Mouse (Mus musculus) limb, embryonic 10.5 days (tissue): ENCODE measurements at regions not wholly inside any gene's neighbourhood (a gene's known extent, or its start where the extent isn't known, plus 50 kb on each side); places are given as distances from the start of the nearest gene placed in this dataset.

ENCODE experiments used
- DNase-seq: peaks from one replicate; pipeline ENCODE4 v3.0.0-alpha.2; 2017; ENCODE audit warnings: low spot score
- H3K27ac ChIP-seq: fragments of 300-500 bp; sonication (generic); 2 replicates; pipeline ENCODE4 v1.5.1; 2016; ENCODE audit warnings: mild to moderate bottlenecking
- H3K27me3 ChIP-seq: fragments of 300-500 bp; sonication (generic); 2 replicates; pipeline ENCODE4 v1.6.1; 2016; ENCODE audit warnings: low read depth, mild to moderate bottlenecking; ENCODE audit not compliant: poor library complexity, severe bottlenecking
- H3K36me3 ChIP-seq: fragments of 300-500 bp; sonication (generic); 2 replicates; pipeline ENCODE4 v1.6.1; 2016; ENCODE audit warnings: mild to moderate bottlenecking, moderate library complexity
- H3K4me1 ChIP-seq: fragments of 300-500 bp; sonication (generic); 2 replicates; pipeline ENCODE4 v1.6.1; 2016
- H3K4me3 ChIP-seq: fragments of 300-500 bp; sonication (generic); 2 replicates; pipeline ENCODE4 v1.5.1; 2016; ENCODE audit warnings: mild to moderate bottlenecking, moderate library complexity
- H3K9me3 ChIP-seq: fragments of 300-500 bp; sonication (generic); replicated peaks from 2 replicates; pipeline ENCODE4 v1.6.1; 2016; ENCODE audit warnings: mild to moderate bottlenecking
- WGBS: fragments of 180-500 bp; shearing (Covaris S2); methylation state at CpG from one replicate; pipeline ENCODE4 v1.1.7; 2016; 5-methylcytosine and 5-hydroxymethylcytosine counted together

DNA sequence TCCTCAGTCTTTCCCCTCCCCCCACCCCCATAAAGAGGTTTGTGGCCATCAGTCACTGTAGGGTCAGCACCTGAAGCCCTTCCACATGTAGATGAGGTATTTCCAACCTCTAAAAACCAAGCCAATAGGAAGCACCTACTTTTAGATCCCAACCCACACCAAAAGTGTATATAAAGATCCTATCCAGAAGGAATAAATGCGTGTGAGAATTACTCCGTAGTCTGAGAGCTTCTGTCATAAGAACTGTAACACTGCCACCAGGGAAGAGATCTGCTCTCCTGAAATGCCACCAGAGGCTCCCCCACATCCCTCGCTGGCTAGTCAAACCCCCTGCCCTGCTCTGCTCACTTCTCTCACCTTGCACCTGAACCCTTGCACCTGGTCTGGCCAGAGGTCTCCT is 145.8 kb upstream of the Bank1 start:
- DNase-seq, result no peak
- Histone ChIP-seq H3K9me3 (no peaks in the 10 kb centered on the region), H3K4me1 (no peaks in the 10 kb centered on the region), H3K36me3 (no peaks in the 10 kb centered on the region), H3K27me3 (no peaks in the 10 kb centered on the region), H3K27ac (no peak overlapping the region), H3K4me3 (no peak overlapping the region)
- 88% methylated on average over 3 of the region's 3 CpGs for WGBS

DNA sequence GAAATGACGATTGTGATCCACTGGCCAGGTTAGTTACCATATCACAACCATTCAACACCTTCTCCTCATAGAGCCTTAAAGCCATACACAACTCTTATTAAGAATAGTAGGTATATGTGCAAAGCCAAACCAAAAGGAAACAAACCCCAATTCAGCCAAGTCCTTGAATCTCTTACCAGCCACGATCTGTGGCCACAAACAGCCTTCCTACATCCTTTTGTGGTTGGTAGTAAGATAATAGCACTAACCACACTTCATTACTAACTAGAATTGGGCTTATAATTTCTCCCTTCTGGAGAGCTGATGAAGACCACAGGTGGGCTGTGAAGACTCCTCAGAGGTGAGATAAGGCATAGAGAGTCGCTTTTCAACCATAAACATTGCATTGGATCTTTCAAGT is 136.9 kb upstream of the Bank1 start:
- Histone ChIP-seq H3K4me1 (no peaks in the 10 kb centered on the region), H3K9me3 (no peaks in the 10 kb centered on the region), H3K36me3 (no peaks in the 10 kb centered on the region), H3K27ac (no peak overlapping the region), H3K4me3 (no peak overlapping the region), H3K27me3 (no peaks in the 10 kb centered on the region)
- WGBS, result 89% methylated on average over 3 of the region's 3 CpGs
- DNase-seq, result no peak

DNA sequence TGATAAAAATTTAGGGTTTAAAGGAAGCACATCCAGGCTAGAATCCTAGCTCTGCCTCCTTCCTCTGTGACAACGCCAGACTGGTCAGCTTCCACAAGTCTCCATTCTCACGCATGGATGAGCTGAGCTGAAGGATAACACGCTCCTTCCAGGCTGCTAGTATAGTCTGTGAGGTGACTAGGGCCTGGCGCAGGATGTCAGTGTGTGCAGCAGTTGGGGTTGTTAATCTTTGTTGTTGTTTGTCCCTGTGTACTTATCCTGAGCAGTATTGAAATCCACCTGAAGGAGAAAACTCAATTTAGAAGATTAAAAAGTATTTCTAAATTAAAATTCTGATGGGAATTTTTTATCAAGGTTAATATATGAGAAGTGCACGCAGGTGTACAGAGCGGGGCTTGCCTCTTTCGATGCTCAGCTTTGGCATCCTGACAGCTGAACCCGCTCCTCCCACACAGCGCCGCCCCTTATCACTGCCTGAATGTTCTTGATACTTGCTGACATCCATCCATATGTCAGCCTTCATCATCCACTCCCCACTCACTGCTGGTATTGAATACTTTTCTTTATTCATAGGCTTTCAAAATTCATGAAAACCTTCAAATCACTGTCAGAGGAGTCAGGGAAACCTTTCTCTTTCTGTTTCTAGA is 130.7 kb upstream of the Bank1 start:
- no peaks in the 10 kb centered on the region for H3K36me3 ChIP-seq
- no peak overlapping the region for H3K27ac ChIP-seq
- no peaks in the 10 kb centered on the region for H3K27me3 ChIP-seq
- no peaks in the 10 kb centered on the region for H3K4me1 ChIP-seq
- 90% methylated on average over 10 of the region's 10 CpGs for WGBS
- no peak overlapping the region for H3K4me3 ChIP-seq
- H3K9me3 ChIP-seq, result no peaks in the 10 kb centered on the region
- no peak for DNase-seq

DNA sequence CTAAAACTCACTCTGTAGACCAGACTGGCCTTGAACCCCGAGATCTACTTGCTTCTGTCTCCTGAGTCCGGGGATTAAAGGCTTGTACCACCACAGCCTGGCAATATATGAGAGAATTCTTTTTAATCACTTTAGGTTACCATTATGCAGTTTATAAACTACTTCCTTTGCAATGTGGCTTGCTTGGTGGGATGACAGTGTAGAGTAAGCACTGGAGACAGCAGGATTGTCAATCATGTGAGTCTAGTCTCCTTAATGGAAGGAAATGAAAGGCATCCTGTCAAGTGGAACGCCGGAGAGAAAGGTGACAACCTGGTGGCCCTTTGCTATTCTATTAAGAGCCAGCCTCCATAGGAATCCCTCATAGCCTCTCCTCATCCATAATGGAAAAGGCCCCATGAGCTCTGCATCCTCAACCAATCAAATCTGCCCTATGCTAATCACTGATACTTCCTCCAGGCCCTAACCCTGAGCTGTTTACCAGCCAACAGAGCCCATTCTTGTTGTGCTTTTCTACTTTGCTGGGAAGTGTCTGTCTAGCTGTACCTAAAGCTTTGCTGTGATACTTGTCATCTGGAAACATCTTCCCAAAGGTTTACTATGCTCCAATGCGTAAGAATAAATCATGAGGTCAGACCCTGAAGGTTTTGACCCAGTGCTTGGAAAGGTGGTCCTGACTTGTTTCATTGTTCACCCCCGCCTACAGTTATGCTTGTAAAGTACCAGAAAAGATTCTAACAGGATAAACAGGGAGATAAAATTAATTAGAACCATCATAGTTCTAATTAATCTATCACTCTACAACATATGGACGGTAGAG is 130.0 kb upstream of the Bank1 start:
- no peaks in the 10 kb centered on the region for H3K4me1 ChIP-seq
- DNase-seq, result no peak
- 76% methylated on average over 7 of the region's 7 CpGs for WGBS
- no peaks in the 10 kb centered on the region for H3K9me3 ChIP-seq
- H3K36me3 ChIP-seq, result no peaks in the 10 kb centered on the region
- H3K4me3 ChIP-seq, result no peak overlapping the region
- H3K27ac ChIP-seq, result no peak overlapping the region
- H3K27me3 ChIP-seq, result 0 out of 2 replicates have a peak, but pooled peaks cover 3% of the 10 kb centered on the region

GRCm38 (mm10) chr3:136454967-136455366 is 129.1 kb upstream of the Bank1 start:
- H3K27ac ChIP-seq, result no peak overlapping the region
- H3K4me1 ChIP-seq, result no peaks in the 10 kb centered on the region
- no peak overlapping the region for H3K4me3 ChIP-seq
- 0 out of 2 replicates have a peak, but pooled peaks cover 4% of the 10 kb centered on the region for H3K27me3 ChIP-seq
- no peaks in the 10 kb centered on the region for H3K36me3 ChIP-seq
- 92% methylated on average over 3 of the region's 3 CpGs for WGBS
- DNase-seq, result no peak
- H3K9me3 ChIP-seq, result no peaks in the 10 kb centered on the region

DNA sequence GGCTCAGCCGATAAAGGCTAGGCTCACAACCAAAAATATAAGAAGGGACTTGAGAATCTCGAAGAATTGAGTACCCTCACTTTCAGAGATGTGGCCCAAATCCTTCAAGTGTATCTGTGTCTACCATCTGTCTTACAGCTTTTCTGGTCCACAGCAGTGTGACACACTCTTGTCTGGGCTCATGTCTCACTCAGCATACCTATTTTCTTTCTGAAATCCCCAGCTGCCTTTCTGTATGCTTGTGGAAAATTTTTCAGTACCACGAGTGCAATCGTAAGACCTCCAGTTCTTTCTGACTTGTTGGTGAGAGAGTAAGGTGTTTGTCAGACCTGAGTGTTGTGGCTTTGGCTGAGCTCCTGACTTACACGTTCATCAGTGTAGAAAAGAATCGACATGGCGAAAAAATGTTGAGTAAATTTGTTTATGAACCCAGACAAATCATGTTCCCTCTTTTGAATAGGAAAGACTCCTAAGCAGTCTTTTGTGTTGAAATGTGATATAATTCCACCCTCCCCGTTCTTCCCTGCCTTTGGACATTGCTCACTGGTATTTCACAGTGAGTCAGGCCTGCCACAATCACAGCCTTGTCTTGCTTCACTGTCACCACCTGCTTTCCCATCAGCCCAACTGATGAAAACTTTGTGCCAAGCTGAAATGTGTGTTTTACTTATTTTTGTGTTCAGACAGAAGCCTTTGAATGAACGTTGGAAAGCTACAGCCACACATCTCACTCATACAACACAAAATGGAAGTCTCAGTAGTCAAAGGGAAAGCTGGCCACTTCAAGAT is 125.3 kb upstream of the Bank1 start:
- H3K4me3 ChIP-seq, result no peak overlapping the region
- H3K4me1 ChIP-seq, result no peaks in the 10 kb centered on the region
- H3K36me3 ChIP-seq, result no peaks in the 10 kb centered on the region
- no peak overlapping the region for H3K27ac ChIP-seq
- H3K27me3 ChIP-seq, result peaks cover 36% of the 10 kb centered on the region
- 91% methylated on average over 9 of the region's 9 CpGs for WGBS
- no peak for DNase-seq
- H3K9me3 ChIP-seq, result no peaks in the 10 kb centered on the region

- H3K27me3 ChIP-seq, result peaks cover 40% of the 10 kb centered on the region
- no peaks in the 10 kb centered on the region for H3K9me3 ChIP-seq
- DNase-seq, result no peak
- no peaks in the 10 kb centered on the region for H3K36me3 ChIP-seq
- WGBS, result 94% methylated on average over 2 of the region's 2 CpGs
- H3K27ac ChIP-seq, result no peak overlapping the region
- no peak overlapping the region for H3K4me3 ChIP-seq
- no peaks in the 10 kb centered on the region for H3K4me1 ChIP-seq
These were observed 124.6 kb upstream of the Bank1 start for GRCm38 (mm10) chr3:136450361-136450895.

DNA sequence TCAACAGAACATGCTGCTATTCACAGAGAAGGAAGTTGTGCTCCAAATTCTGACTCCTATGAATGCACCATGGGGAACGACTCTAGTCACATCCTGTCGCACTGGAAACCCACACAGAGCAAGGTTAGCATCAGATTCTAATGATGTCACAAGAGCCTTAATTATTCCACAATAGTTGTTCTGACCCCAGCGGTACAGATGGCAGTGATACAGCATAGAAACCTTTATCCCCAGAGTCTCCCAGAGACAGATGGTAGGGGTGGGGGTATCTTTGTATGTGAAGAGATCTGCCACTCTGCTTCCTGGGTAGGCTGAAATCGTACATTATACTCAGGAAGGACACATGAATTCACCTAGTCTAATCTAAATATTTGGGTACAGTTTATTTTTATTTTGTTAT is 123.5 kb upstream of the Bank1 start:
- Histone ChIP-seq H3K36me3 (no peaks in the 10 kb centered on the region), H3K4me1 (no peaks in the 10 kb centered on the region), H3K9me3 (no peaks in the 10 kb centered on the region), H3K27me3 (peaks cover 40% of the 10 kb centered on the region), H3K27ac (no peak overlapping the region), H3K4me3 (no peak overlapping the region)
- 89% methylated on average over 4 of the region's 4 CpGs for WGBS
- DNase-seq, result no peak

- peaks cover 67% of the 10 kb centered on the region for H3K27me3 ChIP-seq
- 40% methylated on average over 2 of the region's 2 CpGs for WGBS
- no peak for DNase-seq
- no peaks in the 10 kb centered on the region for H3K36me3 ChIP-seq
- H3K27ac ChIP-seq, result no peak overlapping the region
- no peaks in the 10 kb centered on the region for H3K9me3 ChIP-seq
- H3K4me1 ChIP-seq, result no peaks in the 10 kb centered on the region
- H3K4me3 ChIP-seq, result no peak overlapping the region
These were observed 118.7 kb upstream of the Bank1 start for GRCm38 (mm10) chr3:136444598-136444997.

DNA sequence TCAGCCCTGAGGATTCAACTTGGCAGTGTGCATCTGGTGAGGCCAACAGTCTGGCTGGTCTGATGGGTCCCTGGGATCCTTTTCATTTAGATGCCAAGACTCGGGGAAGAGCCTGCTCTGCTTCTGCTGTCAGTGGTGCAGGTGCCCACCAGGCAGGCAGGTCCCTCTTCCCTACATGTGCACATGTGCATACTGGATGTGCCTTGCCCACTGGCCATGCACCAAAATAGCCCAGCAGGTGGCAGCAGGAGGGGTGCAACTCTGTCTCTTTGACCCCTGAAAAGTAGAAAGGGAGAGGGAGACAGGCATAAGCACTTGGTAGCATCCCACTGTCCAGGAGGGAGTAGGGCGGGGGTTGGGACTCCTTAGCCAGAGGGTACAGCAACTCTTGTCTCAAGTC is 116.2 kb upstream of the Bank1 start:
- DNase-seq, result no peak
- H3K4me3 ChIP-seq, result no peak overlapping the region
- H3K4me1 ChIP-seq, result no peaks in the 10 kb centered on the region
- WGBS, result 86% methylated on average over 2 of the region's 2 CpGs
- H3K9me3 ChIP-seq, result no peaks in the 10 kb centered on the region
- H3K36me3 ChIP-seq, result no peaks in the 10 kb centered on the region
- peaks cover 44% of the 10 kb centered on the region for H3K27me3 ChIP-seq
- H3K27ac ChIP-seq, result no peak overlapping the region

GRCm38 (mm10) chr3:136439907-136440645 is 114.2 kb upstream of the Bank1 start:
- no peaks in the 10 kb centered on the region for H3K4me1 ChIP-seq
- no peak overlapping the region for H3K4me3 ChIP-seq
- H3K36me3 ChIP-seq, result no peaks in the 10 kb centered on the region
- peaks cover 31% of the 10 kb centered on the region for H3K27me3 ChIP-seq
- WGBS, result 75% methylated on average over 7 of the region's 7 CpGs
- H3K9me3 ChIP-seq, result no peaks in the 10 kb centered on the region
- H3K27ac ChIP-seq, result no peak overlapping the region
- DNase-seq, result no peak

GRCm38 (mm10) chr3:136439350-136439749 is 113.5 kb upstream of the Bank1 start:
- WGBS, result 77% methylated on average over 5 of the region's 5 CpGs
- DNase-seq, result no peak

More at GRCm38 (mm10) chr3:136439350-136439749, 113.5 kb upstream of the Bank1 start:
- Histone ChIP-seq H3K4me1 (no peaks in the 10 kb centered on the region), H3K4me3 (no peak overlapping the region), H3K27me3 (peaks cover 31% of the 10 kb centered on the region), H3K9me3 (no peaks in the 10 kb centered on the region), H3K36me3 (no peaks in the 10 kb centered on the region), H3K27ac (no peak overlapping the region)
